Mouse (Mus musculus) kidney, embryonic 16.5 days (tissue): ENCODE results near the gene Pcif1. TPM values are rescaled to one million over a fixed set of nuclear protein-coding genes. Genes with fewer than 3 reads are reported as not detected.

Experiments used
- ATAC-seq: fragments of 200-750 bp; cut with Nextera tagmentation; 2 replicates; pipeline ENCODE4 v1.8.0; 2017; ENCODE audit warnings: moderate TSS enrichment; ENCODE audit not compliant: low FRiP score, low TSS enrichment
- H3K27ac ChIP-seq: fragments of 300-500 bp; sonication (generic); 2 replicates; pipeline ENCODE4 v1.5.1; 2014; ENCODE audit warnings: low read length
- H3K27me3 ChIP-seq: fragments of 300-500 bp; sonication (generic); 2 replicates; pipeline ENCODE4 v1.6.1; 2014; ENCODE audit warnings: low read length, control low read depth, mixed read lengths; ENCODE audit not compliant: insufficient read depth
- H3K36me3 ChIP-seq: fragments of 300-500 bp; sonication (generic); 2 replicates; pipeline ENCODE4 v1.6.1; 2014; ENCODE audit warnings: low read length, control low read depth, mixed read lengths; ENCODE audit not compliant: insufficient read depth
- H3K4me1 ChIP-seq: fragments of 300-500 bp; sonication (generic); 2 replicates; pipeline ENCODE4 v1.6.1; 2014; ENCODE audit warnings: low read length, control low read depth, mixed read lengths; ENCODE audit not compliant: insufficient read depth
- H3K4me2 ChIP-seq: fragments of 300-500 bp; sonication (generic); replicated peaks from 2 replicates; pipeline ENCODE4 v1.6.1; 2014; ENCODE audit warnings: low read depth, low read length
- H3K4me3 ChIP-seq: fragments of 300-500 bp; sonication (generic); 2 replicates; pipeline ENCODE4 v1.5.1; 2014; ENCODE audit warnings: mild to moderate bottlenecking, low read length
- H3K9ac ChIP-seq: fragments of 300-500 bp; sonication (generic); replicated peaks from 2 replicates; pipeline ENCODE4 v1.6.1; 2014; ENCODE audit warnings: low read length
- H3K9me3 ChIP-seq: fragments of 300-500 bp; sonication (generic); 2 replicates; pipeline ENCODE4 v1.6.1; 2016; ENCODE audit warnings: low read length, control low read depth
- WGBS: fragments of 180-500 bp; shearing (Covaris S2); extraction: QIAGEN DNeasy Blood & Tissue Kit; methylation state at CpG from one replicate; pipeline ENCODE4 v1.1.7; 2014; 5-methylcytosine and 5-hydroxymethylcytosine counted together
- polyA plus RNA-seq: library from polyadenylated mRNA; unstranded; fragments of >200 nt; fragmentation: Nextera tagmentation; extraction: Ambion mirVana; gene quantifications from 2 replicates; pipeline ENCODE4 v1.2.1, GENCODE M21; 2015

Pcif1 gene
- polyA plus RNA-seq, 1 experiment from 2014 or later: 79.7 TPM

DNA sequence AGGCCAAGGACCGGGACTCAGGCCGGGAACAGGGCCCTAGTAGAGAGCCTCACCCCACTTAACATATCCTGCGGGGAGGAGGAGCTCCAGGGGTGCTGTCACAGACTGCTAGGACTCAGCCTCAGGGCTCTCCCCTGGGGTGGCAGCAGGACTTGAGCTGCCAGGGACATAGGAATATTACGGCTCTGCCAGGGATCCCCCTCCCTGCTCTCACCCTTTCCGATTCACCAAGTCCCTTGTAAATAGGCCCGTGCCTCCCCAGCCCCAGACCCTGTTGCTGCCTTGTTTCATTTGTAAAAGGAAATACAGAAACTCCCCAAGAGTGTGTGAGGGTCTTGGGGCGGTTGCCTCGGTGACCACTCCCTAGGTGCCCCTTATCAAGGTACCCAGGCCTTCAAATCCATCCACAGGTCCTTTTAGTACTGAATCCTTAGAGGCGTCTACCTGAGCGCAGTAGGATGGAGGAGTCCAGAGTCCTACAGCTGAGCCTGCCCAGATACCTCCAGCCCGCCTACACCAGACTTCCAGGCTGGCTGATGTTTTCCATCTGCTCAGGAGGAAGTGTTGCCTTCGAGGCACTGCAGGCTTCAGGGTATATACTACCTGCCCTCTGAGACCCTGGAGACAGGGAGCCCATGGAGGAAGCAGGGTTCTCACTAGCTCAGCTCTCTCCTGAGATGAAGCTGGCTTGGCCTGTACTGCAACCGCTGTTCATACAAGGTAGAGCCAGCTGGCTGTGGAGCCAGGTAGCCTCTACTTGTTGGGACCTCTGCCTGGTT is 12.1 kb downstream of the Pcif1 start:
- Histone ChIP-seq H3K27me3 (no peaks in the 10 kb centered on the region), H3K36me3 (peaks cover 98% of the 10 kb centered on the region), H3K4me2 (no peak overlapping the region), H3K9me3 (no peaks in the 10 kb centered on the region; the same call in 1 of the 2 replicates), H3K9ac (no peak overlapping the region), H3K4me3 (no peak overlapping the region), H3K4me1 (no peaks in the 10 kb centered on the region), H3K27ac (no peak overlapping the region)
- ATAC-seq: no peak
- 84% methylated on average over 13 of the region's 13 CpGs for WGBS

- Histone ChIP-seq H3K4me1 (no peaks in the 10 kb centered on the region), H3K4me2 (no peak overlapping the region), H3K27me3 (no peaks in the 10 kb centered on the region), H3K4me3 (no peak overlapping the region), H3K36me3 (peaks cover 92% of the 10 kb centered on the region), H3K27ac (no peak overlapping the region), H3K9me3 (no peaks in the 10 kb centered on the region; the same call in 1 of the 2 replicates), H3K9ac (no peak overlapping the region)
- ATAC-seq: no peak
- WGBS: 84% methylated on average over 15 of the region's 15 CpGs
These were observed 13.0 kb downstream of the Pcif1 start for GRCm38 (mm10) chr2:164891908-164892695.

- H3K4me3 ChIP-seq: no peak overlapping the region
- H3K4me2 ChIP-seq: no peak overlapping the region
- WGBS: 94% methylated on average over 6 of the region's 6 CpGs
- ATAC-seq: no peak
- no peaks in the 10 kb centered on the region for H3K27me3 ChIP-seq
- no peaks in the 10 kb centered on the region for H3K4me1 ChIP-seq
- peaks cover 91% of the 10 kb centered on the region for H3K36me3 ChIP-seq
- no peak overlapping the region for H3K27ac ChIP-seq
- no peak overlapping the region for H3K9ac ChIP-seq
- H3K9me3 ChIP-seq: no peaks in the 10 kb centered on the region; the same call in 1 of the 2 replicates
These were observed 13.7 kb downstream of the Pcif1 start for GRCm38 (mm10) chr2:164892696-164893216.

GRCm38 (mm10) chr2:164894048-164894447 is 14.9 kb downstream of the Pcif1 start:
- Histone ChIP-seq H3K36me3 (peaks cover 90% of the 10 kb centered on the region), H3K27ac (no peak overlapping the region), H3K27me3 (no peaks in the 10 kb centered on the region), H3K9me3 (no peaks in the 10 kb centered on the region; the same call in 1 of the 2 replicates), H3K4me2 (no peak overlapping the region), H3K4me3 (no peak overlapping the region), H3K9ac (no peak overlapping the region), H3K4me1 (no peaks in the 10 kb centered on the region)
- no peak for ATAC-seq
- WGBS: 60% methylated on average over 5 of the region's 5 CpGs

DNA sequence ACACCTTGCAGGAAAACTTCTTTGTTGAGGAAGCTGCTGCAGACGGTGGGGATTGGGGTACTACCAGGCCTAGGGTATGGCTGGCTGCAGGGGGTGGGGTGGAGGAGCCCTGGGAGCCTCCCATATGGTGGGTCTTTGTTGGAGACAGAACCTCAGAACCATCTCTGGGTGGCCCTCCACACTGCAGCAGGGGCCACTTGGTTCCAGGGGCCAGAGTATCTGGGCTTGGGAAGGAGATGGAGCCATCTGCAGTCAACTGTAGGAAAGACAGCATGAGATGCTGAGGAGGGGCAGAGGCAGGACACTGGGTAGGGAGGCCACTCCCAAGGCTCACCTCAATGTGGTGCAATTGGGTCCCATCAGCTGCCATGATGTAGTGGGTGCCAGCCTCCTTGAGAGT is 15.5 kb downstream of the Pcif1 start:
- H3K4me1 ChIP-seq: no peaks in the 10 kb centered on the region
- peaks cover 91% of the 10 kb centered on the region for H3K36me3 ChIP-seq
- no peak overlapping the region for H3K4me2 ChIP-seq
- no peak overlapping the region for H3K4me3 ChIP-seq
- H3K27ac ChIP-seq: no peak overlapping the region
- no peaks in the 10 kb centered on the region for H3K27me3 ChIP-seq
- WGBS: 81% methylated on average over 1 of the region's 1 CpGs
- no peak for ATAC-seq
- H3K9ac ChIP-seq: no peak overlapping the region
- no peaks in the 10 kb centered on the region; the same call in 1 of the 2 replicates for H3K9me3 ChIP-seq

DNA sequence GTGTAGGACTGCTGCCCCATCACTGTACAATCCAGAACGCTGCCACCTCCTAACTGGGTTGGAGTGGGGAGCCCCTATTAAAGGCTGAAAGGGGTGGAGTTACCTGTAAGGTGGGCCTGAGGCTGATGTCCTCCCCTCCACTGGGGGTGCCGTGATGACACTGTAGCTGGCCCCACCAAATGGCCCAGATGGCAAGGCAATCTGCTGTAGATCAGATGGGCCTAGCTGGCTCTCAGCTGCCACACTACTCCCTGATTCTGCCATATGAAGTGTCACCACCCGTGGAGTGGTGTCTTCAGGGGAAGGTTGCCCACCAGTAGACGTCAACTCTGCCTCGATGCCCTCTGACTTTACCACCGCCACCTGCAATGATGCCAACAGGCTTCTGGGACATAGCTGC is 16.8 kb downstream of the Pcif1 start:
- Histone ChIP-seq H3K4me3 (no peak overlapping the region), H3K9me3 (no peaks in the 10 kb centered on the region; the same call in 1 of the 2 replicates), H3K9ac (no peak overlapping the region), H3K36me3 (peaks cover 89% of the 10 kb centered on the region), H3K27ac (no peak overlapping the region), H3K27me3 (no peaks in the 10 kb centered on the region), H3K4me1 (no peaks in the 10 kb centered on the region), H3K4me2 (no peak overlapping the region)
- 93% methylated on average over 6 of the region's 6 CpGs for WGBS
- ATAC-seq: no peak

GRCm38 (mm10) chr2:164898008-164898407 is 18.9 kb downstream of the Pcif1 start:
- no peak for ATAC-seq
- Histone ChIP-seq H3K4me2 (no peak overlapping the region), H3K4me3 (no peak overlapping the region), H3K36me3 (peaks cover 86% of the 10 kb centered on the region), H3K27ac (no peak overlapping the region), H3K9me3 (no peaks in the 10 kb centered on the region; the same call in 1 of the 2 replicates), H3K4me1 (no peaks in the 10 kb centered on the region), H3K27me3 (no peaks in the 10 kb centered on the region), H3K9ac (no peak overlapping the region)
- 89% methylated on average over 7 of the region's 7 CpGs for WGBS

- H3K27me3 ChIP-seq: no peaks in the 10 kb centered on the region
- no peak overlapping the region for H3K9ac ChIP-seq
- 95% methylated on average over 15 of the region's 15 CpGs for WGBS
- no peaks in the 10 kb centered on the region; the same call in 1 of the 2 replicates for H3K9me3 ChIP-seq
- H3K27ac ChIP-seq: no peak overlapping the region
- H3K4me1 ChIP-seq: no peaks in the 10 kb centered on the region
- no peak for ATAC-seq
- peaks cover 79% of the 10 kb centered on the region for H3K36me3 ChIP-seq
- H3K4me2 ChIP-seq: no peak overlapping the region
- H3K4me3 ChIP-seq: no peak overlapping the region
These were observed 19.9 kb downstream of the Pcif1 start for GRCm38 (mm10) chr2:164899034-164899433.

GRCm38 (mm10) chr2:164899723-164900459 is 20.8 kb downstream of the Pcif1 start:
- Histone ChIP-seq H3K4me3 (no peak overlapping the region), H3K4me2 (no peak overlapping the region), H3K27ac (no peak overlapping the region), H3K9me3 (no peaks in the 10 kb centered on the region; the same call in 1 of the 2 replicates), H3K4me1 (no peaks in the 10 kb centered on the region), H3K27me3 (no peaks in the 10 kb centered on the region), H3K36me3 (peaks cover 79% of the 10 kb centered on the region), H3K9ac (no peak overlapping the region)
- 94% methylated on average over 16 of the region's 16 CpGs for WGBS
- no peak for ATAC-seq
